7 mouse cellular contexts compared by ENCODE assay signal in genomic region chr9:118149407-118150402, GRCm38 (mm10). TPM values are rescaled to one million over a fixed set of nuclear protein-coding genes. Genes with fewer than 3 reads are reported as not detected.
DNase-seq lines count a peak whose midpoint lies in the region; ATAC-seq lines count a peak whose summit lies in the region.

Gene Cmc1 (minus strand): TSS chr9:118150177.

- intact Hi-C loops in left cerebral cortex, postnatal 36 days (cut with DNase I) = no loop called here

- H3K4me1 ChIP-seq in intestine, embryonic 16.5 days (ENCODE audit: control insufficient read depth, insufficient read depth, low read length) = 0 out of 2 replicates have a peak, but pooled peaks cover 11% of the 10 kb centered on the region
- peaks cover 2% of the 10 kb centered on the region; the same call in 1 of the 2 replicates for H3K4me1 ChIP-seq in midbrain, embryonic 11.5 days (ENCODE audit: control insufficient read depth, insufficient read depth, low read length)

- ATAC-seq in intestine, embryonic 16.5 days = peak; percentile 98
- ATAC-seq in midbrain, embryonic 11.5 days (ENCODE audit: low FRiP score) = peak; percentile 98

- H3K9me3 ChIP-seq in intestine, embryonic 16.5 days (ENCODE audit: control insufficient read depth, low read length) = no peaks in the 10 kb centered on the region
- no peaks in the 10 kb centered on the region for H3K9me3 ChIP-seq in midbrain, embryonic 11.5 days (ENCODE audit: control insufficient read depth, low read length)

- no peaks in the 10 kb centered on the region for H3K27me3 ChIP-seq in intestine, embryonic 16.5 days (replicated peaks; ENCODE audit: control insufficient read depth, insufficient read depth, low read length)
- no peaks in the 10 kb centered on the region for H3K27me3 ChIP-seq in midbrain, embryonic 11.5 days (ENCODE audit: control insufficient read depth, insufficient read depth, low read length)

- H3K9ac ChIP-seq in intestine, embryonic 16.5 days (ENCODE audit: low read depth, low read length) = peak within 1 kb of the TSS; percentile 90
- peak within 1 kb of the TSS; percentile 86 for H3K9ac ChIP-seq in midbrain, embryonic 11.5 days (ENCODE audit: low read length)

- DNase-seq in adrenal gland, adult 8-10 months = peak; percentile 97
- peak; percentile 96 for DNase-seq in embryo, embryonic 9.5 days (ENCODE audit: extremely low spot score)
- peak; percentile 87 to 97 for DNase-seq in gastrocnemius, postnatal 4 days (ENCODE audit: low spot score in 2 of 2)
- peak; percentile 92 to 93 for DNase-seq in left cerebral cortex, postnatal 36 days (ENCODE audit: low spot score in 2 of 2)
- DNase-seq in midbrain, embryonic 11.5 days (ENCODE audit: low spot score, missing footprints) = peak; percentile 100
- DNase-seq in skeletal muscle tissue, adult 2 months (ENCODE audit: low read depth, low spot score) = peak; percentile 98

- H3K4me3 ChIP-seq in intestine, embryonic 16.5 days (ENCODE audit: low read length) = peak within 1 kb of the TSS; percentile 95
- peak within 1 kb of the TSS; percentile 76 for H3K4me3 ChIP-seq in midbrain, embryonic 11.5 days (ENCODE audit: low read depth, low read length)

- H3K4me2 ChIP-seq in intestine, embryonic 16.5 days (ENCODE audit: low read depth, low read length) = peak within 1 kb of the TSS; percentile 67
- H3K4me2 ChIP-seq in midbrain, embryonic 11.5 days = peak within 1 kb of the TSS; percentile 56

- 0 out of 2 replicates have a peak, but pooled peaks cover 3% of the 10 kb centered on the region for H3K36me3 ChIP-seq in intestine, embryonic 16.5 days (ENCODE audit: control insufficient read depth, insufficient read depth, low read length)
- no peaks in the 10 kb centered on the region for H3K36me3 ChIP-seq in midbrain, embryonic 11.5 days (ENCODE audit: control insufficient read depth, insufficient read depth, low read length)

- 1% methylated on average over 53 of the region's 58 CpGs for WGBS in intestine, embryonic 16.5 days
- 2% methylated on average over 55 of the region's 58 CpGs for WGBS in midbrain, embryonic 11.5 days

- peak within 1 kb of the TSS; percentile 77 for H3K27ac ChIP-seq in intestine, embryonic 16.5 days (ENCODE audit: low read length)
- peak within 1 kb of the TSS; percentile 30; the same call in 1 of the 2 replicates for H3K27ac ChIP-seq in midbrain, embryonic 11.5 days (ENCODE audit: low read depth, low read length)

RNA-seq across cellular contexts. Expression of gene Cmc1, which starts in this region (rescaled TPM):
- total RNA-seq in adrenal gland, adult 8-10 months (2022) = 10 to 100 TPM; 25.0 to 29.6 (median 26.9) TPM
- 10 to 100 TPM; 20.5 to 22.4 TPM for total RNA-seq in gastrocnemius, postnatal 4 days (2021)
- 57.6 and 69.8 TPM in 2 replicates for polyA plus RNA-seq in intestine, embryonic 16.5 days (2015; fragmentation: Nextera tagmentation; extraction: Ambion mirVana)
- total RNA-seq in left cerebral cortex, postnatal 36 days (2021) = 10 to 100 TPM in 1 of 2 experiments, 1 to 10 TPM in 1; 9.5 to 12.3 TPM
- polyA plus RNA-seq in midbrain, embryonic 11.5 days (2014; fragmentation: Nextera tagmentation; extraction: Ambion mirVana) = 40.1 and 41.5 TPM in 2 replicates

Comparison
In these comparisons a context has a peak if more than half of its experiments do, and no peak if none do; other contexts are left out.
1. Peak in every context shown above with its lines: DNase-seq, ATAC-seq, H3K4me3 ChIP-seq and H3K27ac ChIP-seq.